Comparison of ENCODE assay signal across 7 mouse cellular contexts in the genomic region with DNA sequence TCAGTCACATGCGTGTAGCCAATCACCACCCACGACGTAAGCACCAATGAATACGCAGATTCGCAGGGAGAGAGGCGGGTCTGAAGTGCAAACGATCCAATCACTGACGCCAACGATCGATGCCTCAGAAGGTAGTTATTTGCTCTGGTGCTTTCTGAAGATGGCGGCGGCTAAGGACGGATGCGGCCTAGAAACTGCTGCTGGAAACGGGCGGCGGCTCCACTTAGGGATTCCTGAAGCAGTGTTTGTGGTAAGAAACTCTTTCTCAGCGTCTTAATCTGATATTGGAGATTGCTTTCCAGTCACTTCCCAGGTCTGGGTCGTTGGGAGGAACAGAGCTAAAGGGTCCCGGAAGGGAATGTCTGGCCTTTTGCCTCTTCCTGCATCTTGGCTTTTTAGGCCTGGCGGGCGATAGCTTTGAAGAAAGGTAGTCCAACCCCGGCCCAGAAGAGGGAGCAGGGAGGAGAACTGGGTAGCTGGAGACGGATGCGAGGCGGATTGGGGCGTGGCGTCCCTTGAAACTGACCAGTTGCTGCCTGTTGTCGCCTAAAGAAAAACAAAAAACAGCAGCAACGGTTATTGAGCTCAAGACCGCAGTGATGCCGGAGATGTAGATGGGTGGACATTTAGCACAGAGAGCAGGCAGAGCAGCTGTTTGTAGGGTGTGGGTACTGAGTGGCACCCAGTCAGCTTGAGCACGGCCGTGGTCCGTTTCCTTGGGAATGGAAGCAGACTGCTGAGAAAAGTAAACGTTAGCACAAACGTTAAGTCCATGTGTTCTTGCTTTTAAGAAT. TPM values are rescaled to one million over a fixed set of nuclear protein-coding genes. Genes with fewer than 3 reads are reported as not detected.
DNase-seq lines count a peak whose midpoint lies in the region; ATAC-seq lines count a peak whose summit lies in the region.

A gene (plus strand): TSS at position 121 of the 794 bp plus-strand sequence.

- H3K36me3 ChIP-seq in embryonic facial prominence, embryonic 11.5 days (replicated peaks; ENCODE audit: control insufficient read depth, insufficient read depth, low read depth, low read length) = no peaks in the 10 kb centered on the region
- peaks cover 5% of the 10 kb centered on the region; the same call in 1 of the 2 replicates for H3K36me3 ChIP-seq in limb, embryonic 10.5 days
- no peaks in the 10 kb centered on the region for H3K36me3 ChIP-seq in midbrain, embryonic 13.5 days

- peak within 1 kb of the TSS; percentile 58 for H3K9ac ChIP-seq in embryonic facial prominence, embryonic 11.5 days (replicated peaks; ENCODE audit: low read length)
- peak within 1 kb of the TSS; percentile 70 for H3K9ac ChIP-seq in midbrain, embryonic 13.5 days (replicated peaks)

- DNase-seq in adrenal gland, postnatal 14 days = peak; percentile 89
- peak; percentile 88 for DNase-seq in embryonic facial prominence, embryonic 11.5 days (ENCODE audit: low spot score)
- DNase-seq in kidney, adult 11 months = peak; percentile 90
- DNase-seq in limb, embryonic 10.5 days (ENCODE audit: low spot score) = peak; percentile 70
- DNase-seq in spleen, adult 12 weeks (ENCODE audit: low spot score) = peak; percentile 73

- H3K27me3 ChIP-seq in embryonic facial prominence, embryonic 11.5 days (ENCODE audit: control insufficient read depth, insufficient read depth, low read length) = no peaks in the 10 kb centered on the region
- 0 out of 2 replicates have a peak, but pooled peaks cover 7% of the 10 kb centered on the region for H3K27me3 ChIP-seq in limb, embryonic 10.5 days (ENCODE audit: low read depth, poor library complexity, severe bottlenecking)
- no peaks in the 10 kb centered on the region for H3K27me3 ChIP-seq in midbrain, embryonic 13.5 days

- WGBS in embryonic facial prominence, embryonic 11.5 days = 11% methylated on average over 37 of the region's 37 CpGs
- 11% methylated on average over 37 of the region's 37 CpGs for WGBS in limb, embryonic 10.5 days
- WGBS in midbrain, embryonic 13.5 days = 18% methylated on average over 37 of the region's 37 CpGs

- no peaks in the 10 kb centered on the region for H3K4me1 ChIP-seq in embryonic facial prominence, embryonic 11.5 days (ENCODE audit: control insufficient read depth, insufficient read depth, low read length)
- no peaks in the 10 kb centered on the region for H3K4me1 ChIP-seq in limb, embryonic 10.5 days
- peaks cover 9% of the 10 kb centered on the region for H3K4me1 ChIP-seq in midbrain, embryonic 13.5 days (replicated peaks)

- H3K27ac ChIP-seq in embryonic facial prominence, embryonic 11.5 days (replicated peaks; ENCODE audit: low read depth, low read length) = peak within 1 kb of the TSS; percentile 76
- H3K27ac ChIP-seq in limb, embryonic 10.5 days = peak within 1 kb of the TSS; percentile 88
- H3K27ac ChIP-seq in midbrain, embryonic 13.5 days = peak within 1 kb of the TSS; percentile 90

- ATAC-seq in embryonic facial prominence, embryonic 11.5 days (replicated peaks; ENCODE audit: insufficient number of reproducible peaks, low FRiP score, low TSS enrichment, low read depth) = peak; percentile 99
- ATAC-seq in granulocyte monocyte progenitor cell, adult 5-6 weeks (replicated peaks; ENCODE audit: poor library complexity, severe bottlenecking) = peak; percentile 100
- ATAC-seq in midbrain, embryonic 13.5 days = peak; percentile 100

- H3K4me2 ChIP-seq in embryonic facial prominence, embryonic 11.5 days (ENCODE audit: low read depth, low read length) = peak within 1 kb of the TSS; percentile 23; the same call in 1 of the 2 replicates
- peak within 1 kb of the TSS; percentile 45 for H3K4me2 ChIP-seq in midbrain, embryonic 13.5 days (replicated peaks)

- peak within 1 kb of the TSS; percentile 55 for H3K4me3 ChIP-seq in embryonic facial prominence, embryonic 11.5 days (ENCODE audit: low read depth, low read length)
- H3K4me3 ChIP-seq in limb, embryonic 10.5 days = peak within 1 kb of the TSS; percentile 61
- H3K4me3 ChIP-seq in midbrain, embryonic 13.5 days (replicated peaks) = peak within 1 kb of the TSS; percentile 62

- H3K9me3 ChIP-seq in embryonic facial prominence, embryonic 11.5 days (replicated peaks; ENCODE audit: control insufficient read depth, low read length) = no peaks in the 10 kb centered on the region
- H3K9me3 ChIP-seq in limb, embryonic 10.5 days (replicated peaks) = no peaks in the 10 kb centered on the region
- H3K9me3 ChIP-seq in midbrain, embryonic 13.5 days = no peaks in the 10 kb centered on the region

RNA-seq across cellular contexts. Expression of the gene that starts here (rescaled TPM):
- total RNA-seq in adrenal gland, postnatal 14 days (2021) = 37.6 and 43.7 TPM in 2 replicates
- polyA plus RNA-seq in embryonic facial prominence, embryonic 11.5 days (2014; fragmentation: Nextera tagmentation; extraction: Ambion mirVana) = 212 and 232 TPM in 2 replicates
- total RNA-seq in granulocyte monocyte progenitor cell, adult 5-6 weeks (2014; fragmentation: Nextera tagmentation) = 97.5 and 104 TPM in 2 replicates
- total RNA-seq in granulocyte monocyte progenitor cell, adult 5-6 weeks (2017) = 137 and 157 TPM in 2 replicates
- polyA plus RNA-seq in limb, embryonic 10.5 days (2016; fragmentation: Nextera tagmentation; extraction: Ambion mirVana) = 163 and 172 TPM in 2 replicates
- 305 and 344 TPM in 2 replicates for polyA plus RNA-seq in midbrain, embryonic 13.5 days (2015; fragmentation: Nextera tagmentation; extraction: Ambion mirVana)

Comparison
In these comparisons a context has a peak if more than half of its experiments do, and no peak if none do; other contexts are left out.
1. Peak in every context shown above with its lines: DNase-seq, ATAC-seq, H3K4me3 ChIP-seq and H3K27ac ChIP-seq.